Mouse (Mus musculus) hindbrain, embryonic 16.5 days (tissue): ENCODE measurements around the gene Ncf1. TPM values are rescaled to one million over a fixed set of nuclear protein-coding genes. Genes with fewer than 3 reads are reported as not detected.

ENCODE experiments used
- ATAC-seq: fragments of 200-750 bp; cut with Nextera tagmentation; 2 replicates; pipeline ENCODE4 v1.8.0; 2017; ENCODE audit warnings: moderate TSS enrichment, moderate library complexity
- H3K27ac ChIP-seq: fragments of 300-500 bp; sonication (generic); 2 replicates; pipeline ENCODE4 v1.5.1; 2014; ENCODE audit warnings: low read depth, mild to moderate bottlenecking, control low read depth, low read length, moderate library complexity
- H3K27me3 ChIP-seq: fragments of 300-500 bp; sonication (generic); replicated peaks from 2 replicates; pipeline ENCODE4 v1.6.1; 2014; ENCODE audit warnings: low read length; ENCODE audit not compliant: control insufficient read depth, insufficient read depth
- H3K36me3 ChIP-seq: fragments of 300-500 bp; sonication (generic); 2 replicates; pipeline ENCODE4 v1.6.1; 2014; ENCODE audit warnings: mild to moderate bottlenecking, low read length, moderate library complexity, mixed read lengths; ENCODE audit not compliant: control insufficient read depth, insufficient read depth
- H3K4me1 ChIP-seq: fragments of 300-500 bp; sonication (generic); 2 replicates; pipeline ENCODE4 v1.6.1; 2014; ENCODE audit warnings: low read depth, low read length; ENCODE audit not compliant: control insufficient read depth, insufficient read depth
- H3K4me2 ChIP-seq: fragments of 300-500 bp; sonication (generic); 2 replicates; pipeline ENCODE4 v1.6.1; 2014; ENCODE audit warnings: mild to moderate bottlenecking, low read length, control low read depth, moderate library complexity
- H3K4me3 ChIP-seq: fragments of 300-500 bp; sonication (generic); 2 replicates; pipeline ENCODE4 v1.5.1; 2014; ENCODE audit warnings: mild to moderate bottlenecking, low read length, control low read depth, moderate library complexity
- H3K9ac ChIP-seq: fragments of 300-500 bp; sonication (generic); 2 replicates; pipeline ENCODE4 v1.6.1; 2014; ENCODE audit warnings: low read depth, mild to moderate bottlenecking, control low read depth, low read length, moderate library complexity
- H3K9me3 ChIP-seq: fragments of 300-500 bp; sonication (generic); 2 replicates; pipeline ENCODE4 v1.6.1; 2014; ENCODE audit warnings: mild to moderate bottlenecking, low read length, moderate library complexity; ENCODE audit not compliant: control insufficient read depth
- WGBS: fragments of 180-500 bp; shearing (Covaris S2); extraction: QIAGEN DNeasy Blood & Tissue Kit; methylation state at CpG from one replicate; pipeline ENCODE4 v1.1.7; 2014; 5-methylcytosine and 5-hydroxymethylcytosine counted together
- polyA plus RNA-seq: library from polyadenylated mRNA; unstranded; fragments of >200 nt; fragmentation: Nextera tagmentation; extraction: Ambion mirVana; gene quantifications from 2 replicates; pipeline ENCODE4 v1.2.1, GENCODE M21; 2015

The Ncf1 gene
- polyA plus RNA-seq, 1 experiment from 2014 or later = 2.3 TPM

GRCm38 (mm10) chr5:134193664-134194063 is 35.8 kb downstream of the Ncf1 start:
- Histone ChIP-seq H3K4me1 (no peaks in the 10 kb centered on the region), H3K27ac (no peak overlapping the region), H3K36me3 (peaks cover 9% of the 10 kb centered on the region), H3K27me3 (no peaks in the 10 kb centered on the region), H3K4me2 (no peak overlapping the region), H3K9ac (no peak overlapping the region), H3K9me3 (no peaks in the 10 kb centered on the region), H3K4me3 (no peak overlapping the region)
- ATAC-seq = no peak
- WGBS = 87% methylated on average over 8 of the region's 8 CpGs

DNA sequence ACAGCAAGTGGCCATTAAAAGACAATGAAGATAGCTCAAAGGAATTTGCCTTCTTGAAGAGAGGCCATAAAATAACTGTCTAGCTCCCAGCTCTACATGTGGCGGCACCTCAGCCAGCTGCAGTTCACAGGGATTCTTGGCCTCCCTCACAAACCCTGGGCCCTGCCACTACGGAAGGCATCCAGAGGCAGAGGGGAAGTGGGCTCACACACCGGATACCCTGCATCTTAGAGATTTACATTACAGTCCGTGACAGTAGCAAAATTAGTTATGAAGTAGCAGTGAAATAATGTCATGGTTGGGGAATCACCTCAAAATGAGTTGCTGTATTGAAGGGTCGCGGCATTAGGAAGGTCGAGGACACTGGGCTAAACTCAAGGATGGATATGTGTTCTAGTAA is 40.9 kb downstream of the Ncf1 start:
- H3K4me3 ChIP-seq = no peak overlapping the region
- H3K4me2 ChIP-seq = no peak overlapping the region
- H3K27ac ChIP-seq = no peak overlapping the region
- no peaks in the 10 kb centered on the region for H3K27me3 ChIP-seq
- H3K36me3 ChIP-seq = no peaks in the 10 kb centered on the region
- 89% methylated on average over 7 of the region's 7 CpGs for WGBS
- no peaks in the 10 kb centered on the region for H3K9me3 ChIP-seq
- ATAC-seq = no peak
- H3K4me1 ChIP-seq = peaks cover under 1% of the 10 kb centered on the region
- H3K9ac ChIP-seq = no peak overlapping the region

GRCm38 (mm10) chr5:134186961-134187731 is 42.3 kb downstream of the Ncf1 start:
- H3K27ac ChIP-seq = no peak overlapping the region
- WGBS = 77% methylated on average over 4 of the region's 4 CpGs
- ATAC-seq = no peak

GRCm38 (mm10) chr5:134186059-134186458 is 43.4 kb downstream of the Ncf1 start:
- Histone ChIP-seq H3K27ac (no peak overlapping the region), H3K9ac (no peak overlapping the region), H3K4me2 (no peak overlapping the region), H3K4me3 (no peak overlapping the region), H3K36me3 (no peaks in the 10 kb centered on the region), H3K4me1 (peaks cover 16% of the 10 kb centered on the region), H3K9me3 (no peaks in the 10 kb centered on the region), H3K27me3 (no peaks in the 10 kb centered on the region)
- 91% methylated on average over 3 of the region's 3 CpGs for WGBS
- no peak for ATAC-seq

More at GRCm38 (mm10) chr5:134186961-134187731, 42.3 kb downstream of the Ncf1 start:
- Histone ChIP-seq H3K36me3 (no peaks in the 10 kb centered on the region), H3K4me2 (no peak overlapping the region), H3K4me1 (peaks cover 14% of the 10 kb centered on the region), H3K4me3 (no peak overlapping the region), H3K27me3 (no peaks in the 10 kb centered on the region), H3K9ac (no peak overlapping the region), H3K9me3 (no peaks in the 10 kb centered on the region)

- Histone ChIP-seq H3K9me3 (no peaks in the 10 kb centered on the region), H3K27ac (peak within 1 kb of the TSS; percentile 98), H3K9ac (peak within 1 kb of the TSS; percentile 89), H3K4me3 (peak within 1 kb of the TSS; percentile 82), H3K36me3 (no peaks in the 10 kb centered on the region), H3K27me3 (no peaks in the 10 kb centered on the region), H3K4me2 (peak within 1 kb of the TSS; percentile 94), H3K4me1 (peaks cover 16% of the 10 kb centered on the region)
- ATAC-seq = peak; percentile 96
- WGBS = under 1% methylated on average over 85 of the region's 92 CpGs
These were observed 45.3 kb downstream of the Ncf1 start, which contains the start of gene Gtf2ird2 for GRCm38 (mm10) chr5:134183880-134184808. Gtf2ird2 (plus strand) TSS chr5:134184019.

GRCm38 (mm10) chr5:134183162-134183561 is 46.3 kb downstream of the Ncf1 start:
- H3K27ac ChIP-seq = peak overlapping the region; percentile 98
- no peaks in the 10 kb centered on the region for H3K27me3 ChIP-seq
- ATAC-seq = no peak
- H3K9ac ChIP-seq = peak overlapping the region; percentile 89
- 53% methylated on average over 7 of the region's 7 CpGs for WGBS
- H3K9me3 ChIP-seq = no peaks in the 10 kb centered on the region
- peak overlapping the region; percentile 82 for H3K4me3 ChIP-seq
- H3K36me3 ChIP-seq = no peaks in the 10 kb centered on the region
- H3K4me2 ChIP-seq = peak overlapping the region; percentile 94
- peaks cover 16% of the 10 kb centered on the region for H3K4me1 ChIP-seq

- H3K27me3 ChIP-seq = no peaks in the 10 kb centered on the region
These were observed 46.7 kb downstream of the Ncf1 start for GRCm38 (mm10) chr5:134182735-134183134.

DNA sequence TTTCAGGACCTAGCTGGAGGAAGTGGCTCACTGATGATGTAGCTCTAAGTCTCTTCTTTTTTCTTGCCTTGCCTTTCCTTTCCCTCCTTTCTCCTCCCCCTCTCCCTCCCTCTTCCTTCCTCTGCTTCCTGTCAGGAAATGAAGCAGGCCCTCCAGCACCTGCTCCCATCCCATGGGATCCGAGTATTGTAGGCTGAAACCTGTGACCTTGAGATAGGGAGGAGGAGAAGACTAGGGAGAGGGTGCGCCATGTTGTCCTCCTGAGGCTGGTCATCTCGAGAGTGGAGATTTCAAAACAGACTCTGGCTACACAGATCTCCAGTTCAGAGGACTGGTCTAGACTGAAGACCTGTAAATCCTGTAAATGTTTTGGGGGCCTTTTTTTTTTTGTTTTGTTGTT is 47.3 kb downstream of the Ncf1 start:
- no peak overlapping the region for H3K4me3 ChIP-seq
- no peak overlapping the region for H3K9ac ChIP-seq
- WGBS = 56% methylated on average over 3 of the region's 3 CpGs
- no peak for ATAC-seq
- H3K27ac ChIP-seq = no peak overlapping the region
- H3K4me2 ChIP-seq = no peak overlapping the region
- no peaks in the 10 kb centered on the region for H3K9me3 ChIP-seq
- H3K27me3 ChIP-seq = no peaks in the 10 kb centered on the region
- H3K36me3 ChIP-seq = no peaks in the 10 kb centered on the region
- H3K4me1 ChIP-seq = peaks cover 16% of the 10 kb centered on the region

More at GRCm38 (mm10) chr5:134182735-134183134, 46.7 kb downstream of the Ncf1 start:
- Histone ChIP-seq H3K9me3 (no peaks in the 10 kb centered on the region), H3K27ac (no peak overlapping the region), H3K4me2 (peak overlapping the region; percentile 94), H3K4me3 (no peak overlapping the region), H3K4me1 (peaks cover 16% of the 10 kb centered on the region), H3K9ac (no peak overlapping the region), H3K36me3 (no peaks in the 10 kb centered on the region)
- ATAC-seq = no peak
- 54% methylated on average over 4 of the region's 4 CpGs for WGBS

DNA sequence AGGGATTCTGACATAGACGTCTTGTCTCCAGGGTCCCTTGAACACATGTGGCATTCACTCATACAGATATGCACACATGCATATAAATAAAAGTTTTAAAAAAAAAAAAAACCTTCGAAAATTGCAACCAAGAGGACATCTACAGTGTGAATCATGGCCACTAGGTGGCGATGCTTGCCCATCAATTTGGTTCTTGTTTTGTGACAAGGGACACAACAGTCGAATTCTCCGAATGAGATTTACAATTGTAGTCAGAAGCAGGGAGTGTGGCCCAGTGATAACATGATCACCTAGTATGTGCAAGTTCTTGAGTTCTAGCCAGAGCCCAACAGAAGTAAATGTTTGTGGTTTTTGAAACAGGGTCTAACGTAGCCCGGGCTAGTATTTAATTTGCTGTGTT is 49.6 kb downstream of the Ncf1 start:
- ATAC-seq = no peak
- WGBS = 23% methylated on average over 7 of the region's 7 CpGs

More for the DNA sequence above, 49.6 kb downstream of the Ncf1 start:
- H3K27ac ChIP-seq = no peak overlapping the region
- H3K4me1 ChIP-seq = peaks cover 22% of the 10 kb centered on the region
- H3K4me2 ChIP-seq = no peak overlapping the region
- no peaks in the 10 kb centered on the region for H3K27me3 ChIP-seq
- no peaks in the 10 kb centered on the region for H3K9me3 ChIP-seq
- no peak overlapping the region for H3K9ac ChIP-seq
- H3K36me3 ChIP-seq = no peaks in the 10 kb centered on the region
- H3K4me3 ChIP-seq = no peak overlapping the region
